Mouse (Mus musculus) embryonic facial prominence, embryonic 10.5 days (tissue): ENCODE data around the gene Cdh11. TPM values are rescaled to one million over a fixed set of nuclear protein-coding genes. Genes with fewer than 3 reads are reported as not detected.

Experiments used
- DNase-seq: peaks from one replicate; pipeline ENCODE4 v3.0.0-alpha.2; 2017; ENCODE audit warnings: low spot score
- H3K27ac ChIP-seq: fragments of 300-500 bp; sonication (generic); replicated peaks from 2 replicates; pipeline ENCODE4 v1.5.1; 2016; ENCODE audit warnings: mild to moderate bottlenecking
- H3K27me3 ChIP-seq: fragments of 300-500 bp; sonication (generic); replicated peaks from 2 replicates; pipeline ENCODE4 v1.6.1; 2016; ENCODE audit warnings: low read depth, mild to moderate bottlenecking; ENCODE audit not compliant: poor library complexity, severe bottlenecking
- H3K36me3 ChIP-seq: fragments of 300-500 bp; sonication (generic); replicated peaks from 2 replicates; pipeline ENCODE4 v1.6.1; 2016; ENCODE audit warnings: mild to moderate bottlenecking, moderate library complexity
- H3K4me1 ChIP-seq: fragments of 300-500 bp; sonication (generic); 2 replicates; pipeline ENCODE4 v1.6.1; 2016
- H3K4me3 ChIP-seq: fragments of 300-500 bp; sonication (generic); 2 replicates; pipeline ENCODE4 v1.5.1; 2016; ENCODE audit warnings: mild to moderate bottlenecking, moderate library complexity
- H3K9me3 ChIP-seq: fragments of 300-500 bp; sonication (generic); 2 replicates; pipeline ENCODE4 v1.6.1; 2016; ENCODE audit warnings: mild to moderate bottlenecking
- WGBS: fragments of 180-500 bp; shearing (Covaris S2); methylation state at CpG from one replicate; pipeline ENCODE4 v1.1.7; 2016; 5-methylcytosine and 5-hydroxymethylcytosine counted together
- polyA plus RNA-seq: library from polyadenylated mRNA; unstranded; fragments of >200 nt; fragmentation: Nextera tagmentation; extraction: Ambion mirVana; gene quantifications from 2 replicates; pipeline ENCODE4 v1.2.1, GENCODE M21; 2016

Gene Cdh11
- polyA plus RNA-seq, 1 experiment from 2014 or later = 103 TPM

DNA sequence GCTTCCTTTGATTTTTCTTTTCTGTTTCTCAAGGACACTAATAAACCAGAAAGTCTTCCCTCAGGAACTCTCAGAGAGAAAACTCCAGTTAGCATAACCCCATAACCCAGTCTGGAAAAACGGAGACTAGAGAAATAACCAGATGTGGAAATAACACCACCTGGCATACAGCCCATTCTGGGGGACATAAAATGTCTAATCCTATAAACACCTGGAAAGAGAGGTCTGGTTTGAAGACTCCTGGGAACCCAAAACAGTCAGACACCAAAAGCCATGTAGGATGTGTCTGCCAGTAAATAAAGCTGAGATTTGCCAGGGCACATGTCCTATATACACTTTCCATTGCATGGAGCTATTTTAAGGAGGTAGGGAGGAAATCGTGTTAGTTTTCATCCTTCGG, 42.5 kb downstream of the Cdh11 start:
- peaks cover 6% of the 10 kb centered on the region; the same call in 1 of the 2 replicates for H3K4me1 ChIP-seq
- DNase-seq = no peak
- peaks cover 48% of the 10 kb centered on the region for H3K36me3 ChIP-seq
- no peak overlapping the region for H3K27ac ChIP-seq
- H3K9me3 ChIP-seq = no peaks in the 10 kb centered on the region
- no peak overlapping the region for H3K4me3 ChIP-seq
- H3K27me3 ChIP-seq = no peaks in the 10 kb centered on the region
- 83% methylated on average over 3 of the region's 3 CpGs for WGBS

DNA sequence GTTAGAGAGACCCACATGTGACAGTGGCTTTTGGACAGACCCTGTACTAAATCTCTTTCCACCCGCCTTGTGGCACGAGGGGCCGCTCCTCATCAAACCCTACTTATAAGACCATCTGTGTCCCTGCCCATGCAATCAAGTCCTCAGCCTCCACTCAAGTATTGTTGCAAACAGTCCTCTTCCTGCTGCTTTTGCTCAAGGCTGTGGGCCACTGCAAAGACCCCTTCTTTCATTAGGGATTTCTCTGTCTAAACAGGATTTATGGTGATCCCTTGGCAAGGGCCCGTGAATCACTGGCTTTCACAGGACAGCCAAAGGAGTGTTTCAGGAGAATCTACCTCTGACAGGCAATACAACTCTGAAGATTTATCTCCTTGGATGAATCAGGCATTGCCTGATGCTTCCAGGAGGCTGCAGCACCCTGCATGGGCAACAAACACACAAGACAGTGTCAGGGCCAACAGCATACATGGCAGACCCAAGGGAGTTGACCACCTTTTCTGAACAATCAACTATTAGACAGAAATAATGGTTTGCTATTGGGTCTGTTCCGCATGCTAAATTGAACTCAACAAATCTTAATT, 43.3 kb downstream of the Cdh11 start:
- Histone ChIP-seq H3K27me3 (no peaks in the 10 kb centered on the region), H3K4me1 (peaks cover 6% of the 10 kb centered on the region; the same call in 1 of the 2 replicates), H3K27ac (no peak overlapping the region), H3K4me3 (no peak overlapping the region), H3K36me3 (peaks cover 54% of the 10 kb centered on the region), H3K9me3 (no peaks in the 10 kb centered on the region)
- no peak for DNase-seq
- 81% methylated on average over 5 of the region's 5 CpGs for WGBS

DNA sequence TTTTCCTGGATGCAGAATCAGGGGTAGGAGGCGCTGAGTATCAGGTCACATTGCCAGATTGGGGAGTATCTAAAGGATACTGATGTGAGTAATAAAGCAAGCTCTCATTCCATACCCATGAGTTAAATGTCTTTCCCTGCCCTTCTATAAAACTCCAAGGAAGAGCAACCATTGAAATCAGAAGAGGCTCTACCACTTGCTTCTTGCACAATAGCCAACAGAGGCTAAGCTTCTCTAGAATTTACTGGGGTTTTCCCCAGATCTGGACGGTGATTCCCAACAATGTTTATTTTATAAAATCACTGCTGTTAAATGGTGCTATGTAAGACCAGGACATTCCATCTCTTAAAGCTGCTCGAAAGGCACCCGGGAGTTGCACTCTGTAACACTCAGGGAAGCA, 44.5 kb downstream of the Cdh11 start:
- Histone ChIP-seq H3K27ac (no peak overlapping the region), H3K36me3 (peaks cover 54% of the 10 kb centered on the region), H3K4me3 (no peak overlapping the region), H3K27me3 (no peaks in the 10 kb centered on the region), H3K9me3 (no peaks in the 10 kb centered on the region), H3K4me1 (peaks cover 6% of the 10 kb centered on the region; the same call in 1 of the 2 replicates)
- no peak for DNase-seq
- WGBS = 89% methylated on average over 4 of the region's 4 CpGs

DNA sequence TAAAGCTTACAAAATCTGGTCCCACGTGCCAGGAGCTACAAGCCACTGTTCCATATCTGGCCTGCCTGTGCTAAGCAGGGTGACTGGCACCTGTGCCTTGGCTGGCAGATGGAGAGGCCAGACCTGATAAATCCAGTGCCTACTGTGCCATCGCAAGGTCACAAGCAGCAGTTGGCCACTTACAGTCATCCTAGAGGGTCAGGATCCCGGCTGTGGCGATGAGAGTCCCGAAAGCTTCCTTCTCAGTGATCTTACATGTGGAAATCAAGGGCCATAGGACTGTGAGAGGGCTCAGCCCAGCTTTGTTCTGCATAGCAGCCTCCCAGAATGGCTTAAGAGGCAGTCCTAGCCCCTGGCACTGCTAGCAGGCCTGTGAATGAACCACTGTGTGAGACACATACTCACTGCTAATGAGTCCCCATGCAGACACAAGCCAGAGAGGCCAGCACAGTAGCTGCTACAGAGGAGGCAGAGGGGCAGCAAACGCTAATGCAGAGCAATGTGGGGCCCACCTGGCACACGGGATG, 46.4 kb downstream of the Cdh11 start:
- peaks cover 6% of the 10 kb centered on the region; the same call in 1 of the 2 replicates for H3K4me1 ChIP-seq
- WGBS = 85% methylated on average over 7 of the region's 7 CpGs
- no peak for DNase-seq
- H3K36me3 ChIP-seq = peaks cover 56% of the 10 kb centered on the region
- no peak overlapping the region for H3K4me3 ChIP-seq
- H3K27me3 ChIP-seq = no peaks in the 10 kb centered on the region
- H3K9me3 ChIP-seq = no peaks in the 10 kb centered on the region
- 0 out of 2 replicates have a peak overlapping the region, but pooled peaks have one; percentile 30 for H3K27ac ChIP-seq

DNA sequence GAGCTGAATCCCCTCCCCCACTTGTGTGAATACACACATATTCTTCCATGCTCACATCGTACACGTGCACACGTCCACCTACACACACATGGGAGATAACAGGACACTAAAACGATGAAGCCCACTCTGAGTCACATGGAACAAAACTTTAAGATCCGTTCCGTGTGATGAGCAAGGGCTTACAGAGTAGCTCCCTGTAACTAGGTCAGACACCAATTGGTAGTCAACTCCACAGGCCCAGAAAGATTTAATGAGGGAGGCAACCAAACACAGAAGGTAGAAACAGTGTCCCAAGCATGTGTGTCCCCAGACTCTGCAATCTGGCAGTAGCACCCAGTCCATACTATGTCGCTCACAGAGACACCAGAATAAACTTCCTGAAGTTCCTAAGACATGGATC, 47.0 kb downstream of the Cdh11 start:
- Histone ChIP-seq H3K9me3 (no peaks in the 10 kb centered on the region), H3K27ac (no peak overlapping the region), H3K36me3 (peaks cover 62% of the 10 kb centered on the region), H3K27me3 (no peaks in the 10 kb centered on the region), H3K4me1 (peaks cover 6% of the 10 kb centered on the region; the same call in 1 of the 2 replicates), H3K4me3 (no peak overlapping the region)
- 93% methylated on average over 7 of the region's 7 CpGs for WGBS
- DNase-seq = no peak

DNA sequence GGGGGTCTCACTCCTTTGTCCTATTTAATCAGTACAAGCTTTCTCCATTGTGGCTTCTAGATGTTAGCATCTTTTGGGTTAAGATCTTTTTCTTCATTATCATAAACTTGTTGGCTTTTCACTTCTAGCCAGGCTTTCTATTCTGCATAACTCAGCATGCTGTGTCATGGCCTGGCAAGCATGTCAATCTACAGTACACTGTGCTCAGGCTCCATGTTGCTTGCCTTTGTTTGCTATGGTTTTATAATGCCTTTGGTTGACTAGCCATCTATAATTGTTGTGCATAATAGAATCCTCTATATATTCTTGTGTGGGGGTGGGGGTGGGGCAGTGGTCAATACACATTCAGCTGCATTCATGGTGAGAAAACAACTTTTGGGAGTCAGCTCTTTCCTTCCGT, 51.0 kb downstream of the Cdh11 start:
- Histone ChIP-seq H3K9me3 (no peaks in the 10 kb centered on the region), H3K27ac (no peak overlapping the region), H3K4me3 (no peak overlapping the region), H3K27me3 (no peaks in the 10 kb centered on the region), H3K36me3 (peaks cover 41% of the 10 kb centered on the region), H3K4me1 (no peaks in the 10 kb centered on the region)
- WGBS = 89% methylated on average over 1 of the region's 1 CpGs
- DNase-seq = no peak

DNA sequence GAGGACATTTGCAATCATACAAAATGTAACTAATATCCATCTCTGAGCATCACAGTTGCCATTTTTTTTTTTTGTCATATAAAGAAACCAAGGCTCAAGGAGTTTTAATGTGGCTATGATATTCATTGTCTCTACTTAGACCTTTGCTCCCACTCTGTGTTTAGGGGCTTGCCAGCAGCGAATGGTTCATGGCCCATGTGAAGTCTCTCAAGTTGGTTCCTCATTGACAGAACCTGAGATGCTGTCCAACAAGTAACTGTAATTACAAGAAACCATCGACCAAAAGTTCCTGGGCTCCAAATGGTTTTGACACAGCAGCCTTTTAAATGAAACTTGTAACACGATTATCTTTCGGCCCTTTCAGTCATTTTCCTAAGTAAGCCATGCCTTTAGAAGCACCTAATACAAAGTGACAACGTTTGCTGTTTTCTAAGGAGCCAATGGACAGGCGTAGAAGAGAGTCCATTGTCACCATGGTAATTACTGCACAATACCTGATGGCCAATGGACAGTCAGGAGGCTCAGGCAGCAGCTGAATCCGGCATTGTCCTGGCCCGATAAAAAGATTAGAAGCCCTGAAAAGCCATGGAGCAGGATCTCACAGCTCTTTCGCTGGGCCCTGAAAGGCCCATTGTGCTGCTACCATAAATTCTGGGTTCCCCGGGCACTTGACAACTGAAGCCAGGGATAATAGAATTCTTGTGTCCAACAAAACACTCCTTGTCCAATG, 59.1 kb downstream of the Cdh11 start:
- WGBS = 45% methylated on average over 10 of the region's 10 CpGs
- DNase-seq = peak; percentile 29
- no peak overlapping the region for H3K27ac ChIP-seq
- H3K27me3 ChIP-seq = no peaks in the 10 kb centered on the region
- peaks cover 15% of the 10 kb centered on the region for H3K36me3 ChIP-seq
- H3K4me1 ChIP-seq = peaks cover 14% of the 10 kb centered on the region
- no peaks in the 10 kb centered on the region for H3K9me3 ChIP-seq
- H3K4me3 ChIP-seq = no peak overlapping the region

DNA sequence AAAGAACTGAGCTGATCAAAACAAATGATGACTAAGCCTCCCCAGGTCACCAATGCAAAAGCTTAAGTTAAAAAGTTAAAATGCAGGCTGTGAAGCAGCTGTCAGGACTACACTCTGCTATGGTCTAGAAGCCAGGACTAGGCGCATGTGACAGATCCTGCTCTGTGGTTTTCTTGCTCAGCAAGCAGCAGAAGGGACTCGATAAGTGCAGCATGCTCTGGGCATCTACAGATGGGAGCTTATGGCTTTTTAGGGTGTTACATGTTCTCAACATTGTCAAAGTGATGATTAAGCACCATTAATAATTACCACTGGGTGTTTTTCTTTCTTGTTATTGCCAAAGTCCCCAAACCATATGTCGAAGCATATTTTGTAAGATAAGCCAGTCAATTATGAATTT, 59.9 kb downstream of the Cdh11 start:
- Histone ChIP-seq H3K4me1 (peaks cover 14% of the 10 kb centered on the region), H3K27me3 (no peaks in the 10 kb centered on the region), H3K9me3 (no peaks in the 10 kb centered on the region), H3K27ac (no peak overlapping the region), H3K4me3 (no peak overlapping the region), H3K36me3 (peaks cover 15% of the 10 kb centered on the region)
- no peak for DNase-seq
- WGBS = 79% methylated on average over 3 of the region's 3 CpGs

DNA sequence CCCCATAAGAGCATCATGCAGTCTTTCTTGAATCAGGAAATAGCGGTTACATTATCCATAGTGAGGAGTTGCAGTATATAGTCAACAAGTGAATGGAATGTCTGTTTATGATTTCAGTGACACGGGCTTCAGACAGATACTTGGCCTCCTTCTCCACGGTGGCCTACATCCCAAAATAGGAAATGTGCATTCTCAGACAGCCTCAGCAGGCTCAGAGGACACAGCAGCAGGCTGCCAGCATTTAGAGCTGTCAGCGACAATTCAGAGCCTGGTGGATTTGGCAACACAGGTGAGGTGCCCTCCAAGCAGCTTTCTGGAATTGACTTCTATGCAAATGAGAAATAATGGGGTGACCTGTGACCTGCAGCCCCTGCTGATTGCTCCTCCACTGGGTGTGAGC, 69.5 kb downstream of the Cdh11 start:
- H3K27me3 ChIP-seq = no peaks in the 10 kb centered on the region
- no peaks in the 10 kb centered on the region for H3K9me3 ChIP-seq
- 0 out of 2 replicates have a peak, but pooled peaks cover 8% of the 10 kb centered on the region for H3K4me1 ChIP-seq
- no peak overlapping the region for H3K4me3 ChIP-seq
- DNase-seq = no peak
- H3K36me3 ChIP-seq = peaks cover 93% of the 10 kb centered on the region
- WGBS = 68% methylated on average over 4 of the region's 4 CpGs
- no peak overlapping the region for H3K27ac ChIP-seq

DNA sequence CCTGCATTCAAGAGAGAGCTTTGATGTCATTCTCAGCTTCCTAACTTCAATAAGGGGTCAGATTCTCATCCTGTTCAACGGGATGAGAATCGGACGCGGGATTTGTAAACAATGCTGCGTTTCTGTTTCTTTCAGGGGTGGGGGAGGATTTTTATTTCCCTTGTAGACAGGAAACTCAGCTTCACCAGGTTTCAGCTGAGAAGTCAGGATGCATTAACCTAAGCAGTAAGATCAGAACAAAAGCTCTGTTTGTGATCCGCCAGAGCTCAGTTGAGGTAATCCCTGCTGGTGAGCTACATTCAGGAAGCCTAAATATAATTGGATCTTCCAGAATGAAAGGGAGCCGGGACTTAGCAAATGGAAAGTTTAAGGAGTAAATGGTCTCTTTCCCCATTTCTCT, 78.1 kb downstream of the Cdh11 start:
- DNase-seq = no peak
- H3K4me1 ChIP-seq = peaks cover 18% of the 10 kb centered on the region
- peaks cover 50% of the 10 kb centered on the region for H3K36me3 ChIP-seq
- no peaks in the 10 kb centered on the region for H3K27me3 ChIP-seq
- no peak overlapping the region for H3K27ac ChIP-seq
- H3K9me3 ChIP-seq = no peaks in the 10 kb centered on the region
- WGBS = 23% methylated on average over 7 of the region's 7 CpGs
- H3K4me3 ChIP-seq = no peak overlapping the region

DNA sequence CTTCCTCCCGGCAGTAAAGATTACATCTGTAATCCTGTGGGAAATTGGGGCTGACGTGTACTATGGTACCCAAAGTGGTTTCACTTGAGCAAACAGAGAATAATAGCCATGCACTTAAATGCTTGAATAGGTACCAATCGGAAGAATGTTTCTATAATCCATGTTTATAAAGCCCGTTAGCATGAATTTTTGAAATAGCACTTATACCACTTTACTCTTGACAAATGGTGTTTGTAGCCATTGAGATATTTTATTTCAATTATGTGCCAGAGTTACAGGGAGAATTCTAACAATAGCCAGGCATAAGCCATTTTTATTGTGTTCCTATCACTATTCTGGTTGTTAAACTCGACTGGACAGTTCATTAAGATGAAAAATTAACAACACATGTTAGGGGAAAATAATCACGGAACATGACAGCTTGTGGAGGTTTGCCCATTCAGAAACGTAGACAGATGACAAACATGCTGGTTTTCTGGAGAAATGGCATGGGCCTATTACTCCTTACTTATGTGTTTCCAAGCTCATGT, 80.0 kb downstream of the Cdh11 start:
- no peaks in the 10 kb centered on the region for H3K27me3 ChIP-seq
- WGBS = 73% methylated on average over 7 of the region's 7 CpGs
- no peak overlapping the region for H3K27ac ChIP-seq
- H3K9me3 ChIP-seq = no peaks in the 10 kb centered on the region
- H3K36me3 ChIP-seq = peaks cover 37% of the 10 kb centered on the region; the same call in 1 of the 2 replicates
- no peak for DNase-seq
- no peak overlapping the region for H3K4me3 ChIP-seq
- H3K4me1 ChIP-seq = peaks cover 18% of the 10 kb centered on the region

DNA sequence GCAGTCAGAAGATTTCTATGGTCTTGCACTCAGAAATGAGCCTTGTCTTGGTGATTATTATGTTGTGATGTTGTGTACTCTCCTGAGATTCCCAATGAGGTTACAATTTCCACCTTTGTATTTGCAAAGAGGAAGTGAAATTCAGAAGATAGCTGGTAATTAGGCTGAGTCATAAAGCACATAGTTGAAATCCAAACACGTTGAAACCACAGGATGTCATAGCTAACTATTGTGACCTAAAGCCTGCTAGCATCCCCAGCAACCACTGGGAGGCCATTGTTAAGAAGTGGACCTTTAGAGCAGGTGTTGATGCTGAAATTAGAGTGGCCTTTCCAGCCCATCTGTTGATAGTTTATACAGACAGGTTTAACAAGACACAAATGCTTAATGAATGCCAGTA, 85.2 kb downstream of the Cdh11 start:
- Histone ChIP-seq H3K9me3 (no peaks in the 10 kb centered on the region), H3K27ac (no peak overlapping the region), H3K4me3 (no peak overlapping the region), H3K27me3 (no peaks in the 10 kb centered on the region), H3K4me1 (peaks cover 11% of the 10 kb centered on the region), H3K36me3 (peaks cover 29% of the 10 kb centered on the region; the same call in 1 of the 2 replicates)
- DNase-seq = no peak
- 54% methylated on average over 1 of the region's 1 CpGs for WGBS
